Mouse (Mus musculus) heart, embryonic 12.5 days (tissue): ENCODE measurements around the gene Rnh1. TPM values are rescaled to one million over a fixed set of nuclear protein-coding genes. Genes with fewer than 3 reads are reported as not detected.

Experiments used
- ATAC-seq: fragments of 200-750 bp; cut with Nextera tagmentation; 2 replicates; pipeline ENCODE4 v1.8.0; 2017; ENCODE audit warnings: moderate TSS enrichment, moderate library complexity; ENCODE audit not compliant: insufficient number of reproducible peaks, low FRiP score
- H3K27ac ChIP-seq: fragments of 300-500 bp; sonication (generic); 2 replicates; pipeline ENCODE4 v1.5.1; 2016; ENCODE audit warnings: mild to moderate bottlenecking, moderate library complexity; ENCODE audit not compliant: poor library complexity, severe bottlenecking
- H3K27me3 ChIP-seq: fragments of 300-500 bp; sonication (generic); replicated peaks from 2 replicates; pipeline ENCODE4 v1.6.1; 2016; ENCODE audit warnings: mild to moderate bottlenecking, moderate library complexity
- H3K36me3 ChIP-seq: fragments of 300-500 bp; sonication (generic); 2 replicates; pipeline ENCODE4 v1.6.1; 2016; ENCODE audit warnings: mild to moderate bottlenecking, moderate library complexity
- H3K4me1 ChIP-seq: fragments of 300-500 bp; sonication (generic); replicated peaks from 2 replicates; pipeline ENCODE4 v1.6.1; 2016; ENCODE audit warnings: mild to moderate bottlenecking
- H3K4me2 ChIP-seq: fragments of 300-500 bp; sonication (generic); 2 replicates; pipeline ENCODE4 v1.6.1; 2016; ENCODE audit warnings: mild to moderate bottlenecking, moderate library complexity
- H3K4me3 ChIP-seq: fragments of 300-500 bp; sonication (generic); 2 replicates; pipeline ENCODE4 v1.5.1; 2016; ENCODE audit warnings: mild to moderate bottlenecking
- H3K9ac ChIP-seq: fragments of 300-500 bp; sonication (generic); 2 replicates; pipeline ENCODE4 v1.6.1; 2016; ENCODE audit warnings: mild to moderate bottlenecking, moderate library complexity
- H3K9me3 ChIP-seq: fragments of 300-500 bp; sonication (generic); replicated peaks from 2 replicates; pipeline ENCODE4 v1.6.1; 2016; ENCODE audit warnings: mild to moderate bottlenecking, moderate library complexity
- WGBS: fragments of 180-500 bp; shearing (Covaris S2); methylation state at CpG from one replicate; pipeline ENCODE4 v1.1.7; 2016; 5-methylcytosine and 5-hydroxymethylcytosine counted together
- polyA plus RNA-seq: library from polyadenylated mRNA; unstranded; fragments of >200 nt; fragmentation: Nextera tagmentation; extraction: Ambion mirVana; gene quantifications from 2 replicates; pipeline ENCODE4 v1.2.1, GENCODE M21; 2016

Rnh1 gene
- polyA plus RNA-seq, 1 experiment from 2014 or later: 82.4 TPM

DNA sequence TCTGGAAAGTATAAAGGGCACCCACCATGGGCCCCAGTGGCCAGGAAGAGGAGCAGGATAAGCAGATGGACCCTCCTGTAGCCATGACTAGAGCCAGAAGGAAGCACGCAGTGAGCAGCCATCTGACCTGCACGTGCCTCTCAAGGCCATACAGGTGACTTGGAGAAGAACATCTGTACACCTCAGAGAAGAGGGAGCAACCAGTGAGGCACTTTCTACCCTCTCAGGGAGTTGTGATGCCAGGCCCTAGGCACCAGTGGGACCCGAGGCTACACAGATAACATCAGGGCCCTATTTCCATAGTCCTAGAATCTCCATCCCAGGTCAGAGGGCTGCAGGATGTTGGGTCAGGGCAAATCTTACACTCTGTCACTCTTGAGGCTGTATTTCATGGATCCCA lies 17.6 kb upstream of the Rnh1 start:
- no peaks in the 10 kb centered on the region for H3K9me3 ChIP-seq
- no peak overlapping the region for H3K4me2 ChIP-seq
- H3K27me3 ChIP-seq: no peaks in the 10 kb centered on the region
- no peak overlapping the region for H3K4me3 ChIP-seq
- no peak for ATAC-seq
- H3K27ac ChIP-seq: no peak overlapping the region
- peaks cover 30% of the 10 kb centered on the region for H3K4me1 ChIP-seq
- H3K36me3 ChIP-seq: peaks cover 37% of the 10 kb centered on the region
- no peak overlapping the region for H3K9ac ChIP-seq
- WGBS: 87% methylated on average over 3 of the region's 3 CpGs

DNA sequence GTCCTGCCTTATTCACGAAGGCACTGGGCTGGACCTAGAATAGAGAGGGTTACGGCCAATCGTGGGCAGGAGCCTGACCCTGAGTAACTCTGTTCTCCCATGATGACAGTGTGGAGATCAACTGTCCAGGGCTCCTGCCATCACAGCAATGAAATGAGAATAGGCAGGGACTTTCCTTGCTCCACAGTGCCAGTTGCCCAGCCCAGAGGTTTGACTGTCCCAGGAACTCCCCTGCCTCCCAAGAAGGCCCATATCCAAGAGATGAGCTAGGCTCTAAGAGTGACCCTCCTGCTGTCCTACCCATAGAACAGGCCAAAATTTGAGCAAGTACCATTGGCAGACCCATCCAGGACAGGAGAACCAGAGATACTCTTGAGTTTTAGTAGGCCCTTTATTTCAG lies 16.1 kb upstream of the Rnh1 start:
- Histone ChIP-seq H3K36me3 (peaks cover 37% of the 10 kb centered on the region), H3K9me3 (no peaks in the 10 kb centered on the region), H3K27me3 (no peaks in the 10 kb centered on the region), H3K4me1 (peaks cover 27% of the 10 kb centered on the region), H3K27ac (no peak overlapping the region), H3K4me3 (no peak overlapping the region), H3K9ac (no peak overlapping the region), H3K4me2 (no peak overlapping the region)
- 88% methylated on average over 3 of the region's 3 CpGs for WGBS
- ATAC-seq: no peak

DNA sequence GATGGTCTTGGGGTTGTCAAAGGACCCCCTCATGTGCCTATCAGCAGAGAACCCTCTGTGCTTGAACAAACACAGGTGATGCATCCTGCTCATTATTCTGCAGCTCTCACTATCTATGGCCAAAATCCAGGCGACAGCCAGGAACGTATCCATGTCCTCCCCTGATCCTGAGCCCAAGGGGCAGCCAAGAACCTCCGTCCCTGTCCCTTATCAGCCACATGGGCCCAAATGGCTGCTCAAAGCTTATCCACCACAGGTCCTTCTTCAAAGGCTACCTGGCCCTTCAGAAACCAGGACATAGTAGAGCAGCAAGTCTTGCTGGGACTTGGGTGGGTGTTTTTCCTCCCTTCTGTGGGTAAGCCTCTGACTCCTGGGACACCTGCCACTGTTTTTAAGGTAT lies 15.5 kb upstream of the Rnh1 start:
- 59% methylated on average over 3 of the region's 3 CpGs for WGBS

DNA sequence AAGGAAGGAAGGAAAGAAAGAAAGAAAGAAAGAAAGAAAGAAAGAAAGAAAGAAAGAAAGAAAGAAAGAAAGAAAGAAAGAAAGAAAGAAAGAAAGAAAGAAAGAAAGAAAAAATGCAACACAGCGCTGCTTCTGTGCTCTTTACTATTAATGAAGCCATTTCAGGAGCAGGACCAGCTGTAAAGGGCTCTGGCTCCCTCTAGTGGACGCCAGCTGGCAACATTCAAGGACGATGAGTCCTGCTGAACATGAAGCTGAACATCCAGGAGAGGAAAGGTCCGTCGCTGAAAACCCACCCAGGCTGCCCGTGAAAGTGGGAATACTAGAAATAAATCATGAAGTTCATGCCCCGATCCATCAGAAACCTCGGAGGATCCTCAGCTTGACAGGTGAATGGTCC lies 3.5 kb upstream of the Rnh1 start:
- Histone ChIP-seq H3K27ac (no peak overlapping the region), H3K4me1 (peaks cover 7% of the 10 kb centered on the region), H3K9me3 (no peaks in the 10 kb centered on the region), H3K9ac (no peak overlapping the region), H3K27me3 (peaks cover 18% of the 10 kb centered on the region), H3K36me3 (no peaks in the 10 kb centered on the region), H3K4me3 (no peak overlapping the region), H3K4me2 (no peak overlapping the region)
- no peak for ATAC-seq
- 0% methylated on average over 8 of the region's 8 CpGs for WGBS

More for the DNA sequence above, 15.5 kb upstream of the Rnh1 start:
- H3K4me2 ChIP-seq: no peak overlapping the region
- H3K36me3 ChIP-seq: peaks cover 37% of the 10 kb centered on the region
- no peaks in the 10 kb centered on the region for H3K9me3 ChIP-seq
- H3K9ac ChIP-seq: no peak overlapping the region
- H3K27me3 ChIP-seq: no peaks in the 10 kb centered on the region
- H3K4me1 ChIP-seq: peaks cover 26% of the 10 kb centered on the region
- no peak overlapping the region for H3K27ac ChIP-seq
- no peak overlapping the region for H3K4me3 ChIP-seq
- ATAC-seq: no peak

DNA sequence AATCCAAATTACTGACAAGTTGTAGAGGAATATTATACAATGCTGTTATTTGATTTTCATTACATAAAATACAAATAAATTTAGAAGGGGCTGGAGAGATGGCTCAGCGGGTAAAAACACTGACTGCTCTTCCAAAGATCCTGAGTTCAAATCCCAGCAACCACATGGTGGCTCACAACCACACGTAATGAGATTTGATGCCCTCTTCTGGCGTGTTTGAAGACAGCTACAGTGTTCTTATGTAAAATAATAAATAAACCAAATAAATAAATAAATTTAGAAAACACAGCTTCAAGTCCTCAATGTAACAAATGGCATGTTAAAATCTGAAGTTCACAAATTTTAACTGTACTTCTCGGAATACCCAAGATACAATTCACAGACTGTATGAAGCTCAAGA lies 2.4 kb upstream of the Rnh1 start:
- Histone ChIP-seq H3K27me3 (peaks cover 18% of the 10 kb centered on the region), H3K27ac (no peak overlapping the region), H3K4me3 (no peak overlapping the region), H3K9ac (no peak overlapping the region), H3K4me2 (no peak overlapping the region), H3K9me3 (no peaks in the 10 kb centered on the region), H3K4me1 (peaks cover 7% of the 10 kb centered on the region), H3K36me3 (no peaks in the 10 kb centered on the region)
- 86% methylated on average over 4 of the region's 4 CpGs for WGBS
- no peak for ATAC-seq

DNA sequence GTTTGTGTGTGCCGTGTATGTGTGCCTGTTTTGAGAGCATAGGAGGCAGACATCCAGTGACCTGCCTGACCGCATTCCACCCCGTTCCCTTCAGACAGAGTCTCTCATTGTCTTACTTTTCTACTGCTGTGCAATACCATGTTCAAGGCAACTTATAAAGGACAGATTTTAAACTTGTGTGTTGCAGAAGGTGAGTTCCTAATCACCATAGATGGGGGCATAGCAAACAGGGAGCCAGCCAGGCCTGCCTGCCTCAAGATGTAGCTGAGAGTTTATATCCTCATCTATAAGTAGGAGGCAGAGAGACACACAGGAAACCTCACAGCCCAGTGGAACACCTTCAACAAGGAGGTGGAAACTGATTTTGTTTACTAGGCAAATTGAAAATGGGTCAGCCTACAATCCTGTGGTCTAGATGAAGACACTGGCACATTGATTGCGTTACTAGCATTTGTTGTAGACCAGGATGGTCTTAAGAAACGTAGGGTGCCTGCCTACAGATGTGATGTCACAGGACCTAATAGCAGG lies 730 bp upstream of the Rnh1 start:
- Histone ChIP-seq H3K36me3 (no peaks in the 10 kb centered on the region), H3K9me3 (no peaks in the 10 kb centered on the region), H3K27ac (no peak overlapping the region; the same call in 1 of the 2 replicates), H3K4me1 (peaks cover 16% of the 10 kb centered on the region), H3K4me3 (peak overlapping the region; percentile 58), H3K4me2 (peak overlapping the region; percentile 68), H3K27me3 (peaks cover 11% of the 10 kb centered on the region; the same call in 1 of the 2 replicates), H3K9ac (peak overlapping the region; percentile 76)
- 88% methylated on average over 5 of the region's 5 CpGs for WGBS
- no peak for ATAC-seq

DNA sequence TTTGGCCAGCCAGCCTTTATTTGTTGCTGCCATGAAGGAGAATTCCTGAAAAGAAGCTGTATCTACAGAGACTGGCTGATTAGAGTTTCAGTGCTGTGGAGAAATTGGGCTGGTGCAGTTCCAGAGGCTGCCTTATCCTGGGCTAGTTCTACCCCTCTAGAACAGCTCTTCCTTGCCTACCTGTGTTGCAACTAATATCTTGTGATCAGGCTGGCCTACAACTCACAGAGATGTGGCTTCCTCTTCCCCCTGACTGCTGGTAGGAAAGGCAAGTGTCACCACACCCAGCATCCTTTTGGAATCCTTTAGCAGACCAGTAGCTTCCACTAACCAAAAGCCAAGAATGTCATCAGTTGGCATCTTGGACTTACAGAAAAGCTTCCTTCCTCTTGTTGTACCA lies 2.8 kb downstream of the Rnh1 start:
- no peak overlapping the region for H3K4me2 ChIP-seq
- H3K27me3 ChIP-seq: no peaks in the 10 kb centered on the region
- no peak overlapping the region for H3K9ac ChIP-seq
- no peak overlapping the region for H3K4me3 ChIP-seq
- no peaks in the 10 kb centered on the region for H3K9me3 ChIP-seq
- peaks cover 10% of the 10 kb centered on the region; the same call in 1 of the 2 replicates for H3K36me3 ChIP-seq
- peaks cover 26% of the 10 kb centered on the region for H3K4me1 ChIP-seq
- no peak for ATAC-seq
- no peak overlapping the region for H3K27ac ChIP-seq

DNA sequence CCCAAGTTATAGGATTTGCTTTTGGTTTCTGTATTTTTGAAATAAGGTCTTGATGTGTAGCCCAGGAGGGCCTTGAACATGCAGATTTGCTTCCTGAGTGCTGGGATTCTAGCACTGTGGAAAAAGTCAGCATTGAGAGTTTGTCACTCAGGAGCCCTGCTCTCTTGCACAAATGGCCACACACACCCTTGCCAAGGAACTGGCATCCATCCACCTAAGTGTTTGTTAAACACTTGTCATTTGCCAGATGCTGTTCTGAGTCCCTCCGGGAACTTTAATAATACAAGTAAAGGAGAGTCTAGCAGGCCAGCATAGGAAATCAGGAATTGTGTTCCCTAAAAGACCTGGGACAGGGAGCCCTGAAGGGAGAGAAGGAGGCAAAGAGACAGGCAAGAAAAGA lies 3.4 kb downstream of the Rnh1 start:
- Histone ChIP-seq H3K9ac (0 out of 2 replicates have a peak overlapping the region, but pooled peaks have one; percentile 76), H3K4me3 (no peak overlapping the region), H3K9me3 (no peaks in the 10 kb centered on the region), H3K4me2 (peak overlapping the region; percentile 76), H3K4me1 (peaks cover 28% of the 10 kb centered on the region), H3K27me3 (no peaks in the 10 kb centered on the region), H3K27ac (no peak overlapping the region), H3K36me3 (peaks cover 14% of the 10 kb centered on the region; the same call in 1 of the 2 replicates)
- ATAC-seq: no peak
- 71% methylated on average over 1 of the region's 1 CpGs for WGBS

DNA sequence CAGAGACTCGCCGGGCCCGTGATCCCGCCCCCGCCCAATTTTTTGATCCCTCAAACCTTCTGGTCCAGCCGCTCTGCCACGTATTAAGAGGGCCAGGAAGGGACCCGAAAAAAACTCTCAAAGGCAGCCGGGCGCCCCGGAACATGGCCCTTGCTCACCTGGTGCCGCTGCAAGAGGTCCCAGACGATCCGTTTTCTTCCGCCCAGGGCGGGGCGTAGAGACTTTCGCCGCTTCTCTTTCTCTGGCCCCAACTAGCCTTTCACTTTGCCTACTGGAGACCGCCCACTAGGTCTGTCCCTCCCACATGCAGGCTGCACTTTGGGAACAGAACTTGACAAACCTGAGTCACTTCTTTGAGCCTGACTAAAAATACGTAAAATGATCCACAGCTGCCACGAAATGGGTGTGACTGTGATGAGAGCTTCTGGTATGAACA lies 4.1 kb downstream of the Rnh1 start:
- Histone ChIP-seq H3K27ac (peak overlapping the region; percentile 31; the same call in 1 of the 2 replicates), H3K4me2 (peak overlapping the region; percentile 76), H3K27me3 (no peaks in the 10 kb centered on the region), H3K4me3 (peak overlapping the region; percentile 57), H3K9me3 (no peaks in the 10 kb centered on the region), H3K36me3 (peaks cover 22% of the 10 kb centered on the region), H3K9ac (peak overlapping the region; percentile 76), H3K4me1 (peaks cover 30% of the 10 kb centered on the region)
- peak; percentile 57 for ATAC-seq
- WGBS: under 1% methylated on average over 22 of the region's 22 CpGs

DNA sequence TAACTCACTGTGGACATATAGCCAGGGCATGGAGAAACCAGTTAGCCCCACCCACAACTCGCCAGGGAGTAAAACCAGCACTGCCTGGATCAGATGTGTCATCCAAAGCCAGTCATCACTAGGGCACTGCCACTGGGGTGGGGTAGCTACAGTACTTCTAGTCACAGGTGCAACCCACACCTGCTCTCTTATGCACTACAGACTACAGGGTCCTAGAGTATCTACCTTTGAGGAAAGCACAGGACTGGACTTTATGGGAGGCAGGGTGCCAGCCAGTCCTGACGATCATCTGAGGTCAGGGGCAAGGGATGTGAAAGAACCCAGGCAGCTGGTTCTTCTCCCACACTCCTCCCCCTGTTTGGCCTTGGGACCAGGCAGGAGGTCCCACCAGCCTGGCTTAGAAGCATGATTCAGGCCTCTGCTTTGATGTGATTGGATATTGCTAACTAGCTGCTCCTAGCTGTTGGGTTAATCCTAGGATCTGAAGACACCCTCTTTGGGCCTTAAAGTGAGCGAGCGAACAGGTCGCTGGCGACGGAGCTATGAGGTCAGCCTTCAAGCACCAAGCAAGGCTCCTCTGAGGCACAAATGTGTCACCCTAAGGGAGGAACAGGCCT lies 4.6 kb downstream of the Rnh1 start:
- H3K9ac ChIP-seq: peak overlapping the region; percentile 76
- H3K27ac ChIP-seq: 0 out of 2 replicates have a peak overlapping the region, but pooled peaks have one; percentile 31
- no peaks in the 10 kb centered on the region for H3K9me3 ChIP-seq
- WGBS: 14% methylated on average over 7 of the region's 7 CpGs
- H3K36me3 ChIP-seq: peaks cover 27% of the 10 kb centered on the region
- H3K4me1 ChIP-seq: peaks cover 25% of the 10 kb centered on the region
- no peak for ATAC-seq
- no peaks in the 10 kb centered on the region for H3K27me3 ChIP-seq
- peak overlapping the region; percentile 76 for H3K4me2 ChIP-seq
- peak overlapping the region; percentile 57 for H3K4me3 ChIP-seq

DNA sequence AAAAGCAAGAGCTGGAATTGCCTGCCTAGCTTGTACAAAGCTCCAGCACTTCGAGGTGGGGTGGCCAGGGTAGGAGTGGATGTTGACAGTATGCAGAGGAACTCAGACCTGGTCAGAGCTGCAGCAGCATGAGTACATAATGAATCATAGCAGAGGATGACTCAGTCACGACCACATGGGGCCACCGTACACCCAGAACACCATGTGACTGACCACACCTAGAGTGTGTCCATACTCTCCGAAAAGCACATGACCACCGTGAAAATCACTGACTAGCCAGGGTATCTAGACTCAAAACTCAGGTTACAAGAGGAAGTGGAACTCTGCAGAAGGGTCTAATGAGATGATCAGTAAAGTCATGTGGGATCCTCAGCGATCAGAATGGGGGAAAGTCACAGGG lies 7.8 kb downstream of the Rnh1 start:
- Histone ChIP-seq H3K27ac (no peak overlapping the region), H3K9me3 (no peaks in the 10 kb centered on the region), H3K4me1 (peaks cover 23% of the 10 kb centered on the region), H3K4me2 (no peak overlapping the region), H3K36me3 (peaks cover 57% of the 10 kb centered on the region), H3K9ac (no peak overlapping the region), H3K4me3 (no peak overlapping the region), H3K27me3 (no peaks in the 10 kb centered on the region)
- ATAC-seq: no peak; the same call in 1 of the 2 replicates
- WGBS: 81% methylated on average over 6 of the region's 6 CpGs

DNA sequence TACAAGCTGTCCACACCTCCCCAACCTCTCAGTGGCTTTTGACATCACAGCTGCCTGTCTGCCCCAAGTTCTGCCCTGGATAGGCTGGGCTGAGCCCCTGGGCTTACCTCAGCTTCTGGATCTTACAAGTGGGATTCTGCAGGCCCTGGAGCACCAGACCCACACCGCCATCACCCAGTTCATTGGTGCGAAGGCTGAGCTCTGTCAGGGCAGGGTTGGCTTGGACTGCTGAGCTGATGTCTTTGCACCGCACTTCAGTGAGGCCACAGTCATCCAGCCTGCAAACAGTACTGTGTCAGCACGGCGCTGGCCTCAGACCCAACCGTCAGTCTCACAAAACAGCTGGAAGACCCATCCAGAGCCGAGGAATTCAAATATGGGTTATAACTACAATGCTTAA lies 8.3 kb downstream of the Rnh1 start:
- H3K4me2 ChIP-seq: no peak overlapping the region
- WGBS: 89% methylated on average over 7 of the region's 7 CpGs
- H3K36me3 ChIP-seq: peaks cover 62% of the 10 kb centered on the region
- no peak overlapping the region for H3K9ac ChIP-seq
- no peak for ATAC-seq
- H3K27ac ChIP-seq: no peak overlapping the region
- no peaks in the 10 kb centered on the region for H3K27me3 ChIP-seq
- H3K9me3 ChIP-seq: no peaks in the 10 kb centered on the region
- peaks cover 23% of the 10 kb centered on the region for H3K4me1 ChIP-seq
- H3K4me3 ChIP-seq: no peak overlapping the region
